Mouse (Mus musculus): ENCODE measurements around the gene Taf9. TPM values are rescaled to one million over a fixed set of nuclear protein-coding genes. Genes with fewer than 3 reads are reported as not detected.

The Taf9 gene
- polyA plus RNA-seq, 1 experiment from 2014 or later, result 11.1 TPM

- Histone ChIP-seq H3K27ac (ENCODE audit: low read depth, low read length) (no peak overlapping the region), H3K4me3 (ENCODE audit: low read depth, low read length) (no peak overlapping the region), H3K36me3 (ENCODE audit: control insufficient read depth, insufficient read depth) (peaks cover 30% of the 10 kb centered on the region; the same call in 1 of the 2 replicates), H3K9me3 (ENCODE audit: control insufficient read depth) (no peaks in the 10 kb centered on the region), H3K27me3 (replicated peaks; ENCODE audit: control insufficient read depth, insufficient read depth, low read length) (no peaks in the 10 kb centered on the region), H3K4me1 (replicated peaks; ENCODE audit: control insufficient read depth, insufficient read depth, low read length) (0 out of 2 replicates have a peak, but pooled peaks cover 5% of the 10 kb centered on the region), H3K4me2 (replicated peaks; ENCODE audit: low read depth) (no peak overlapping the region), H3K9ac (ENCODE audit: low read depth, low read length) (no peak overlapping the region)
- TF ChIP-seq CTCF (IDR thresholded peaks at IDR 0.05; ENCODE audit: low read depth), result peak; percentile 53
- no peak for ATAC-seq
- 87% methylated on average over 8 of the region's 8 CpGs for WGBS
These were observed 43.6 kb upstream of the Taf9 start for GRCm38 (mm10) chr13:100607756-100608155.

- H3K36me3 ChIP-seq (ENCODE audit: control insufficient read depth, insufficient read depth), result peaks cover 26% of the 10 kb centered on the region; the same call in 1 of the 2 replicates
- H3K27me3 ChIP-seq (replicated peaks; ENCODE audit: control insufficient read depth, insufficient read depth, low read length), result no peaks in the 10 kb centered on the region
- no peak overlapping the region for H3K9ac ChIP-seq (ENCODE audit: low read depth, low read length)
- no peak overlapping the region for H3K4me3 ChIP-seq (ENCODE audit: low read depth, low read length)
- ATAC-seq, result no peak
- no peak for TF ChIP-seq CTCF (IDR thresholded peaks at IDR 0.05; ENCODE audit: low read depth)
- no peak overlapping the region for H3K27ac ChIP-seq (ENCODE audit: low read depth, low read length)
- WGBS, result 90% methylated on average over 13 of the region's 13 CpGs
- 0 out of 2 replicates have a peak, but pooled peaks cover 5% of the 10 kb centered on the region for H3K4me1 ChIP-seq (replicated peaks; ENCODE audit: control insufficient read depth, insufficient read depth, low read length)
- H3K9me3 ChIP-seq (ENCODE audit: control insufficient read depth), result no peaks in the 10 kb centered on the region
- H3K4me2 ChIP-seq (replicated peaks; ENCODE audit: low read depth), result no peak overlapping the region
These were observed 40.1 kb upstream of the Taf9 start for GRCm38 (mm10) chr13:100611266-100611665.

GRCm38 (mm10) chr13:100612251-100612650, 39.1 kb upstream of the Taf9 start:
- H3K4me2 ChIP-seq (replicated peaks; ENCODE audit: low read depth), result no peak overlapping the region
- ATAC-seq, result no peak
- no peak overlapping the region for H3K27ac ChIP-seq (ENCODE audit: low read depth, low read length)
- no peak for TF ChIP-seq CTCF (IDR thresholded peaks at IDR 0.05; ENCODE audit: low read depth)
- peaks cover 26% of the 10 kb centered on the region; the same call in 1 of the 2 replicates for H3K36me3 ChIP-seq (ENCODE audit: control insufficient read depth, insufficient read depth)
- no peaks in the 10 kb centered on the region for H3K4me1 ChIP-seq (replicated peaks; ENCODE audit: control insufficient read depth, insufficient read depth, low read length)
- no peak overlapping the region for H3K4me3 ChIP-seq (ENCODE audit: low read depth, low read length)
- WGBS, result 95% methylated on average over 10 of the region's 10 CpGs
- no peaks in the 10 kb centered on the region for H3K9me3 ChIP-seq (ENCODE audit: control insufficient read depth)
- no peak overlapping the region for H3K9ac ChIP-seq (ENCODE audit: low read depth, low read length)
- H3K27me3 ChIP-seq (replicated peaks; ENCODE audit: control insufficient read depth, insufficient read depth, low read length), result no peaks in the 10 kb centered on the region

- H3K27me3 ChIP-seq (replicated peaks; ENCODE audit: control insufficient read depth, insufficient read depth, low read length), result no peaks in the 10 kb centered on the region
- no peak for ATAC-seq
- peaks cover 24% of the 10 kb centered on the region; the same call in 1 of the 2 replicates for H3K36me3 ChIP-seq (ENCODE audit: control insufficient read depth, insufficient read depth)
- 57% methylated on average over 2 of the region's 2 CpGs for WGBS
- no peak overlapping the region for H3K4me3 ChIP-seq (ENCODE audit: low read depth, low read length)
- H3K4me2 ChIP-seq (replicated peaks; ENCODE audit: low read depth), result no peak overlapping the region
- H3K9me3 ChIP-seq (ENCODE audit: control insufficient read depth), result no peaks in the 10 kb centered on the region
- H3K27ac ChIP-seq (ENCODE audit: low read depth, low read length), result no peak overlapping the region
- H3K9ac ChIP-seq (ENCODE audit: low read depth, low read length), result no peak overlapping the region
- no peaks in the 10 kb centered on the region for H3K4me1 ChIP-seq (replicated peaks; ENCODE audit: control insufficient read depth, insufficient read depth, low read length)
- TF ChIP-seq CTCF (IDR thresholded peaks at IDR 0.05; ENCODE audit: low read depth), result peak; percentile 55
These were observed 38.5 kb upstream of the Taf9 start for GRCm38 (mm10) chr13:100612903-100613302.

- WGBS, result 2% methylated on average over 73 of the region's 77 CpGs
- TF ChIP-seq CTCF (IDR thresholded peaks at IDR 0.05; ENCODE audit: low read depth), result no peak
- H3K27me3 ChIP-seq (replicated peaks; ENCODE audit: control insufficient read depth, insufficient read depth, low read length), result no peaks in the 10 kb centered on the region
- H3K36me3 ChIP-seq (ENCODE audit: control insufficient read depth, insufficient read depth), result peaks cover 22% of the 10 kb centered on the region
- H3K27ac ChIP-seq (ENCODE audit: low read depth, low read length), result peak within 1 kb of the TSS; percentile 91
- no peaks in the 10 kb centered on the region for H3K9me3 ChIP-seq (ENCODE audit: control insufficient read depth)
- peak within 1 kb of the TSS; percentile 71 for H3K4me3 ChIP-seq (ENCODE audit: low read depth, low read length)
- peak; percentile 93 for ATAC-seq
- H3K4me1 ChIP-seq (replicated peaks; ENCODE audit: control insufficient read depth, insufficient read depth, low read length), result no peaks in the 10 kb centered on the region
- H3K9ac ChIP-seq (ENCODE audit: low read depth, low read length), result peak within 1 kb of the TSS; percentile 80
- H3K4me2 ChIP-seq (replicated peaks; ENCODE audit: low read depth), result peak within 1 kb of the TSS; percentile 78
These were observed 34.9 kb upstream of the Taf9 start, which contains the start of gene Marveld2 for GRCm38 (mm10) chr13:100616181-100617087. Gene Marveld2, minus strand, starts transcription at chr13:100616971.

- Histone ChIP-seq H3K4me1 (replicated peaks; ENCODE audit: control insufficient read depth, insufficient read depth, low read length) (no peaks in the 10 kb centered on the region), H3K27ac (ENCODE audit: low read depth, low read length) (no peak overlapping the region), H3K27me3 (replicated peaks; ENCODE audit: control insufficient read depth, insufficient read depth, low read length) (no peaks in the 10 kb centered on the region), H3K9me3 (ENCODE audit: control insufficient read depth) (no peaks in the 10 kb centered on the region), H3K4me2 (replicated peaks; ENCODE audit: low read depth) (no peak overlapping the region), H3K9ac (ENCODE audit: low read depth, low read length) (no peak overlapping the region), H3K36me3 (ENCODE audit: control insufficient read depth, insufficient read depth) (peaks cover 22% of the 10 kb centered on the region), H3K4me3 (ENCODE audit: low read depth, low read length) (no peak overlapping the region)
- ATAC-seq, result no peak
- no peak for TF ChIP-seq CTCF (IDR thresholded peaks at IDR 0.05; ENCODE audit: low read depth)
- 78% methylated on average over 13 of the region's 13 CpGs for WGBS
These were observed 33.8 kb upstream of the Taf9 start for GRCm38 (mm10) chr13:100617583-100617982.

Data from intestine, postnatal 0 days (tissue).